Mouse (Mus musculus): ENCODE results near the gene Dlg2. TPM values are rescaled to one million over a fixed set of nuclear protein-coding genes. Genes with fewer than 3 reads are reported as not detected.

Gene Dlg2
- polyA plus RNA-seq, 1 experiment from 2014 or later, result 15.5 TPM

- H3K9me3 ChIP-seq, result no peaks in the 10 kb centered on the region
- ATAC-seq (ENCODE audit: insufficient number of reproducible peaks, insufficient read depth, low FRiP score, low TSS enrichment, low read depth), result no peak
- H3K27me3 ChIP-seq, result no peaks in the 10 kb centered on the region
- no peak overlapping the region for H3K4me2 ChIP-seq
- no peak overlapping the region for H3K4me3 ChIP-seq
- H3K36me3 ChIP-seq, result no peaks in the 10 kb centered on the region
- H3K4me1 ChIP-seq, result no peaks in the 10 kb centered on the region
- no peak overlapping the region for H3K27ac ChIP-seq
- WGBS, result 79% methylated on average over 13 of the region's 13 CpGs
- H3K9ac ChIP-seq, result no peak overlapping the region
These were observed 1196.0 kb downstream of the Dlg2 start for GRCm38 (mm10) chr7:91672236-91673017.

- Histone ChIP-seq H3K9me3 (no peaks in the 10 kb centered on the region), H3K27me3 (no peaks in the 10 kb centered on the region), H3K27ac (no peak overlapping the region), H3K36me3 (no peaks in the 10 kb centered on the region), H3K9ac (no peak overlapping the region), H3K4me3 (no peak overlapping the region), H3K4me1 (no peaks in the 10 kb centered on the region), H3K4me2 (no peak overlapping the region)
- ATAC-seq (ENCODE audit: insufficient number of reproducible peaks, insufficient read depth, low FRiP score, low TSS enrichment, low read depth), result no peak
These were observed 1197.9 kb downstream of the Dlg2 start for GRCm38 (mm10) chr7:91674401-91674800.

- H3K4me3 ChIP-seq, result no peak overlapping the region
- no peak overlapping the region for H3K4me2 ChIP-seq
- H3K27ac ChIP-seq, result no peak overlapping the region
- WGBS, result 64% methylated on average over 2 of the region's 2 CpGs
- H3K4me1 ChIP-seq, result no peaks in the 10 kb centered on the region
- no peaks in the 10 kb centered on the region for H3K27me3 ChIP-seq
- no peak overlapping the region for H3K9ac ChIP-seq
- no peak for ATAC-seq (ENCODE audit: insufficient number of reproducible peaks, insufficient read depth, low FRiP score, low TSS enrichment, low read depth)
- H3K36me3 ChIP-seq, result no peaks in the 10 kb centered on the region
- H3K9me3 ChIP-seq, result no peaks in the 10 kb centered on the region
These were observed 1201.5 kb downstream of the Dlg2 start for GRCm38 (mm10) chr7:91677934-91678333.

- H3K4me1 ChIP-seq, result no peaks in the 10 kb centered on the region
- no peak overlapping the region for H3K4me2 ChIP-seq
- H3K36me3 ChIP-seq, result no peaks in the 10 kb centered on the region
- H3K4me3 ChIP-seq, result no peak overlapping the region
- ATAC-seq (ENCODE audit: insufficient number of reproducible peaks, insufficient read depth, low FRiP score, low TSS enrichment, low read depth), result no peak
- H3K27me3 ChIP-seq, result no peaks in the 10 kb centered on the region
- no peak overlapping the region for H3K27ac ChIP-seq
- H3K9ac ChIP-seq, result no peak overlapping the region
- no peaks in the 10 kb centered on the region for H3K9me3 ChIP-seq
These were observed 1211.5 kb downstream of the Dlg2 start for GRCm38 (mm10) chr7:91687930-91688329.

- H3K27me3 ChIP-seq, result no peaks in the 10 kb centered on the region
- H3K4me1 ChIP-seq, result no peaks in the 10 kb centered on the region
- H3K36me3 ChIP-seq, result no peaks in the 10 kb centered on the region
- no peak overlapping the region for H3K4me3 ChIP-seq
- H3K27ac ChIP-seq, result no peak overlapping the region
- 78% methylated on average over 2 of the region's 2 CpGs for WGBS
- H3K9me3 ChIP-seq, result no peaks in the 10 kb centered on the region
- no peak for ATAC-seq (ENCODE audit: insufficient number of reproducible peaks, insufficient read depth, low FRiP score, low TSS enrichment, low read depth)
- no peak overlapping the region for H3K4me2 ChIP-seq
- no peak overlapping the region for H3K9ac ChIP-seq
These were observed 1213.4 kb downstream of the Dlg2 start for GRCm38 (mm10) chr7:91689829-91690228.

GRCm38 (mm10) chr7:91709853-91710252, 1233.4 kb downstream of the Dlg2 start:
- no peak overlapping the region for H3K27ac ChIP-seq
- no peak overlapping the region for H3K4me2 ChIP-seq
- 70% methylated on average over 5 of the region's 5 CpGs for WGBS
- no peak overlapping the region for H3K4me3 ChIP-seq
- no peak for ATAC-seq (ENCODE audit: insufficient number of reproducible peaks, insufficient read depth, low FRiP score, low TSS enrichment, low read depth)
- H3K36me3 ChIP-seq, result no peaks in the 10 kb centered on the region
- H3K27me3 ChIP-seq, result no peaks in the 10 kb centered on the region
- H3K9ac ChIP-seq, result no peak overlapping the region
- no peaks in the 10 kb centered on the region for H3K9me3 ChIP-seq
- H3K4me1 ChIP-seq, result no peaks in the 10 kb centered on the region

GRCm38 (mm10) chr7:91711184-91711583, 1234.7 kb downstream of the Dlg2 start:
- no peak for ATAC-seq (ENCODE audit: insufficient number of reproducible peaks, insufficient read depth, low FRiP score, low TSS enrichment, low read depth)
- Histone ChIP-seq H3K4me2 (no peak overlapping the region), H3K4me3 (no peak overlapping the region), H3K27me3 (no peaks in the 10 kb centered on the region), H3K9me3 (no peaks in the 10 kb centered on the region), H3K4me1 (no peaks in the 10 kb centered on the region), H3K36me3 (no peaks in the 10 kb centered on the region), H3K27ac (no peak overlapping the region), H3K9ac (no peak overlapping the region)
- WGBS, result 74% methylated on average over 6 of the region's 6 CpGs

- no peak for ATAC-seq (ENCODE audit: insufficient number of reproducible peaks, insufficient read depth, low FRiP score, low TSS enrichment, low read depth)
- Histone ChIP-seq H3K4me1 (no peaks in the 10 kb centered on the region), H3K9ac (no peak overlapping the region), H3K4me3 (no peak overlapping the region), H3K27ac (no peak overlapping the region), H3K36me3 (no peaks in the 10 kb centered on the region), H3K27me3 (no peaks in the 10 kb centered on the region), H3K9me3 (no peaks in the 10 kb centered on the region), H3K4me2 (no peak overlapping the region)
- WGBS, result 63% methylated on average over 1 of the region's 1 CpGs
These were observed 1239.3 kb downstream of the Dlg2 start for GRCm38 (mm10) chr7:91715776-91716175.

GRCm38 (mm10) chr7:91716696-91717095, 1240.2 kb downstream of the Dlg2 start:
- Histone ChIP-seq H3K4me1 (no peaks in the 10 kb centered on the region), H3K27me3 (no peaks in the 10 kb centered on the region), H3K4me2 (no peak overlapping the region), H3K9ac (no peak overlapping the region), H3K9me3 (no peaks in the 10 kb centered on the region), H3K36me3 (no peaks in the 10 kb centered on the region), H3K4me3 (no peak overlapping the region), H3K27ac (no peak overlapping the region)
- 70% methylated on average over 6 of the region's 6 CpGs for WGBS
- ATAC-seq (ENCODE audit: insufficient number of reproducible peaks, insufficient read depth, low FRiP score, low TSS enrichment, low read depth), result no peak

GRCm38 (mm10) chr7:91720318-91720717, 1243.8 kb downstream of the Dlg2 start:
- no peak for ATAC-seq (ENCODE audit: insufficient number of reproducible peaks, insufficient read depth, low FRiP score, low TSS enrichment, low read depth)
- H3K27ac ChIP-seq, result no peak overlapping the region
- no peak overlapping the region for H3K4me2 ChIP-seq
- H3K4me3 ChIP-seq, result no peak overlapping the region
- H3K9ac ChIP-seq, result no peak overlapping the region
- H3K27me3 ChIP-seq, result no peaks in the 10 kb centered on the region
- no peaks in the 10 kb centered on the region for H3K4me1 ChIP-seq
- H3K36me3 ChIP-seq, result no peaks in the 10 kb centered on the region
- H3K9me3 ChIP-seq, result no peaks in the 10 kb centered on the region

- Histone ChIP-seq H3K27me3 (no peaks in the 10 kb centered on the region), H3K36me3 (no peaks in the 10 kb centered on the region), H3K27ac (no peak overlapping the region), H3K4me2 (no peak overlapping the region), H3K4me3 (no peak overlapping the region), H3K4me1 (no peaks in the 10 kb centered on the region), H3K9ac (no peak overlapping the region), H3K9me3 (no peaks in the 10 kb centered on the region)
- ATAC-seq (ENCODE audit: insufficient number of reproducible peaks, insufficient read depth, low FRiP score, low TSS enrichment, low read depth), result no peak
- 37% methylated on average over 5 of the region's 5 CpGs for WGBS
These were observed 1247.9 kb downstream of the Dlg2 start for GRCm38 (mm10) chr7:91724397-91724796.

GRCm38 (mm10) chr7:91740748-91741147, 1264.3 kb downstream of the Dlg2 start:
- Histone ChIP-seq H3K4me1 (no peaks in the 10 kb centered on the region), H3K36me3 (no peaks in the 10 kb centered on the region), H3K4me3 (no peak overlapping the region), H3K27me3 (no peaks in the 10 kb centered on the region), H3K27ac (no peak overlapping the region), H3K9ac (no peak overlapping the region), H3K9me3 (no peaks in the 10 kb centered on the region), H3K4me2 (no peak overlapping the region)
- ATAC-seq (ENCODE audit: insufficient number of reproducible peaks, insufficient read depth, low FRiP score, low TSS enrichment, low read depth), result no peak
- 78% methylated on average over 3 of the region's 3 CpGs for WGBS

Data from embryonic facial prominence, embryonic 13.5 days (tissue).